Mouse (Mus musculus) testis, adult 2 months (tissue): Measurements from ENCODE around the gene Gtf2ird1. TPM values are rescaled to one million over a fixed set of nuclear protein-coding genes. Genes with fewer than 3 reads are reported as not detected.

Experiments
- H3K27ac ChIP-seq: fragments of 200-500 bp; 2 replicates; pipeline ENCODE4 v1.5.1; 2012; ENCODE audit warnings: low read depth, low read length; ENCODE audit not compliant: control insufficient read depth, insufficient read depth
- H3K27me3 ChIP-seq: fragments of 200-500 bp; 2 replicates; pipeline ENCODE4 v1.6.1; 2012; ENCODE audit warnings: mild to moderate bottlenecking, low read length, moderate library complexity; ENCODE audit not compliant: control insufficient read depth, insufficient read depth
- H3K36me3 ChIP-seq: fragments of 200-500 bp; 2 replicates; pipeline ENCODE4 v1.6.1; 2012; ENCODE audit warnings: mild to moderate bottlenecking, low read length; ENCODE audit not compliant: control insufficient read depth, insufficient read depth
- H3K4me1 ChIP-seq: fragments of 200-500 bp; 2 replicates; pipeline ENCODE4 v1.6.1; 2012; ENCODE audit warnings: low read length; ENCODE audit not compliant: control insufficient read depth, insufficient read depth
- H3K4me3 ChIP-seq: fragments of 200-500 bp; 2 replicates; pipeline ENCODE4 v1.5.1; 2012; ENCODE audit warnings: low read depth, mild to moderate bottlenecking, low read length, moderate library complexity, mixed read lengths; ENCODE audit not compliant: control insufficient read depth
- CTCF ChIP-seq: fragments of 200-500 bp; IDR thresholded peaks from 2 replicates; pipeline ENCODE4 v1.5.1; 2012; ENCODE audit warnings: low read depth, mild to moderate bottlenecking, inconsistent platforms, low read length, moderate library complexity; ENCODE audit not compliant: control insufficient read depth, insufficient read depth, insufficient replicate concordance
- POLR2A ChIP-seq: fragments of 200-500 bp; IDR thresholded peaks from 2 replicates; pipeline ENCODE4 v1.6.1; 2012; ENCODE audit warnings: low read depth, mild to moderate bottlenecking, inconsistent platforms, low read length, moderate library complexity; ENCODE audit not compliant: control insufficient read depth
- polyA plus RNA-seq: library from polyadenylated mRNA; depleted of rRNA; stranded (reverse); fragments of >200 nt; gene quantifications from 2 replicates; pipeline ENCODE4 v1.2.3, GENCODE M21; 2012; rRNA removed

The Gtf2ird1 gene
- 29.1 and 40.3 TPM in 2 replicates for polyA plus RNA-seq

DNA sequence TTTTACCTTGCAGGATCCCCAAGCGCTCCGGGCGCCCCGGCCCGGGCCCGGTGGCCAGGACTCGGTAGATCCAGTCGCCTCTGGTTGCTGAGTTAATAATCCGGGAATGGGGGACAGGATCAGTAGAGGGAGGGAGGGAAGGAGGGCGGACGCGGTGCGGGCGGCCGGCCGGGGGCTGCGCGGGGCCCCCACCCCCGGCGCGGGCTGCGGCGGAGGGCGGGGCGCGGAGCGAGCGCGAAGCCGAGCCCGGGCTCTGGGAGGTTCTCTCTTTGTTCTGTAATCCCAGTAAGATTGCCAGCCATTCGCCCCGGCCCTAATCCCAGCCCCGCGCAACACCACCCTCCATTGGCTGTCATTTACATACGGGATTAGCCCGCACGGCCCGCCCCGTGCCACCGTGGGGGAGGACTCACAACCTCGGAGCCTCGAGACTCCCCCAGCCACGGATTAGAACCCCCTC, at the start of gene Gtf2ird1:
Gene Gtf2ird1 (minus strand): TSS at position 214 of the 460 bp plus-strand sequence.
- no peaks in the 10 kb centered on the region for H3K36me3 ChIP-seq
- peak within 1 kb of the TSS; percentile 85 for H3K27ac ChIP-seq

GRCm38 (mm10) chr5:134505810-134506292, 49.3 kb upstream of the Gtf2ird1 start:
- Histone ChIP-seq H3K27me3 (no peaks in the 10 kb centered on the region), H3K4me3 (no peak overlapping the region), H3K4me1 (peaks cover 7% of the 10 kb centered on the region; the same call in 1 of the 2 replicates), H3K27ac (no peak overlapping the region), H3K36me3 (no peaks in the 10 kb centered on the region)
- no peak for TF ChIP-seq CTCF
- TF ChIP-seq POLR2A, result no peak

More for the DNA sequence above, at the start of gene Gtf2ird1:
- H3K27me3 ChIP-seq, result no peaks in the 10 kb centered on the region
- TF ChIP-seq CTCF (no peak), POLR2A (0 out of 2 replicates have a peak, but pooled peaks have one; percentile 21)
- H3K4me3 ChIP-seq, result peak within 1 kb of the TSS; percentile 91
- peaks cover 25% of the 10 kb centered on the region for H3K4me1 ChIP-seq

- Histone ChIP-seq H3K36me3 (no peaks in the 10 kb centered on the region), H3K27me3 (no peaks in the 10 kb centered on the region), H3K4me1 (peaks cover 2% of the 10 kb centered on the region; the same call in 1 of the 2 replicates), H3K4me3 (no peak overlapping the region), H3K27ac (no peak overlapping the region)
- TF ChIP-seq CTCF, result no peak
These were observed 46.1 kb upstream of the Gtf2ird1 start for GRCm38 (mm10) chr5:134502591-134502990.

- Histone ChIP-seq H3K36me3 (no peaks in the 10 kb centered on the region), H3K4me3 (no peak overlapping the region), H3K27me3 (no peaks in the 10 kb centered on the region), H3K4me1 (peaks cover 2% of the 10 kb centered on the region; the same call in 1 of the 2 replicates), H3K27ac (no peak overlapping the region)
- TF ChIP-seq POLR2A, result no peak
- peak; percentile 25; the same call in 1 of the 2 replicates for TF ChIP-seq CTCF
These were observed 44.9 kb upstream of the Gtf2ird1 start for GRCm38 (mm10) chr5:134501453-134501852.

DNA sequence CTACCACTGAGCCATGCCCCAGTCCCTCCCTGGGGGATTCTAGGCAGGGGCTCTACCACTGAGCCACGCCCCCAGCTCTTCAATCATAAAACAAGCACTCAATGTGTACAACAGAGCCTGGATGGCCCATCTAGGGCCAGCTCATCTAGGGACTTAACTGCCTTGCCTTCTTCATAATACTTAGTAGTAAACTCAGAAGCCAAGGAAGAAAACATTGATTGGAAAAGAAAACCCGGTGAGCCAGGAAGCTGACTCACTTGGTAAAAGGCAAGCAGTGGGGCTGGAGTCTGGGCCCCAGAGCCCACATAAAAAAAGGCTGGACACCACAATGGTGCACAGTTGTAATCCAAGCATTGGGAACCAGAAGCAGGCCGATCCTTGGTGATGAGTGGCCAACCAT, 44.2 kb upstream of the Gtf2ird1 start:
- TF ChIP-seq POLR2A (no peak), CTCF (no peak)
- Histone ChIP-seq H3K27me3 (no peaks in the 10 kb centered on the region), H3K27ac (no peak overlapping the region), H3K4me1 (peaks cover 2% of the 10 kb centered on the region; the same call in 1 of the 2 replicates), H3K4me3 (no peak overlapping the region), H3K36me3 (no peaks in the 10 kb centered on the region)

GRCm38 (mm10) chr5:134500062-134500461, 43.5 kb upstream of the Gtf2ird1 start:
- no peak for TF ChIP-seq POLR2A
- peak; percentile 53; the same call in 1 of the 2 replicates for TF ChIP-seq CTCF
- Histone ChIP-seq H3K4me1 (peaks cover 2% of the 10 kb centered on the region; the same call in 1 of the 2 replicates), H3K27ac (no peak overlapping the region), H3K4me3 (no peak overlapping the region), H3K36me3 (no peaks in the 10 kb centered on the region), H3K27me3 (no peaks in the 10 kb centered on the region)

- Histone ChIP-seq H3K36me3 (no peaks in the 10 kb centered on the region), H3K27ac (no peak overlapping the region), H3K4me3 (no peak overlapping the region), H3K27me3 (no peaks in the 10 kb centered on the region), H3K4me1 (peaks cover 2% of the 10 kb centered on the region; the same call in 1 of the 2 replicates)
- no peak for TF ChIP-seq CTCF
- no peak for TF ChIP-seq POLR2A
These were observed 40.5 kb upstream of the Gtf2ird1 start for GRCm38 (mm10) chr5:134497026-134497425.
